Mouse (Mus musculus) naive thymus-derived CD4-positive, alpha-beta T cell, adult 2 months (primary cell): Measurements from ENCODE around the gene Idh3b.

Experiments used
- DNase-seq: peaks from one replicate; pipeline ENCODE4 v3.0.0-alpha.2; 2011; ENCODE audit warnings: low read depth

The Idh3b gene

GRCm38 (mm10) chr2:130283854-130284654, at the start of gene Idh3b:
Idh3b (minus strand) TSS chr2:130284547.
- peak; percentile 70 for DNase-seq

- DNase-seq, result no peak
Observed at GRCm38 (mm10) chr2:130329502-130329901, 45.2 kb upstream of the Idh3b start.

- DNase-seq, result no peak
Observed at GRCm38 (mm10) chr2:130327057-130327456, 42.7 kb upstream of the Idh3b start.

GRCm38 (mm10) chr2:130303014-130303413, 18.7 kb upstream of the Idh3b start:
- DNase-seq, result no peak

- DNase-seq, result no peak
Observed at GRCm38 (mm10) chr2:130297580-130297979, 13.2 kb upstream of the Idh3b start.

- no peak for DNase-seq
Observed at GRCm38 (mm10) chr2:130296134-130296745, 11.9 kb upstream of the Idh3b start.

GRCm38 (mm10) chr2:130295331-130296133, 11.2 kb upstream of the Idh3b start:
- peak; percentile 32 for DNase-seq

- DNase-seq, result no peak
Observed at GRCm38 (mm10) chr2:130294936-130295277, 10.6 kb upstream of the Idh3b start, which contains the start of gene Ebf4. Ebf4 (plus strand) TSS chr2:130295169.

- DNase-seq, result no peak
Observed at GRCm38 (mm10) chr2:130294218-130294935, 10.0 kb upstream of the Idh3b start.

- DNase-seq, result no peak
Observed at GRCm38 (mm10) chr2:130293486-130293885, 9.1 kb upstream of the Idh3b start.

- DNase-seq, result no peak
Observed at GRCm38 (mm10) chr2:130293009-130293408, 8.7 kb upstream of the Idh3b start.

- DNase-seq, result peak; percentile 80
Observed at GRCm38 (mm10) chr2:130291434-130291833, 7.1 kb upstream of the Idh3b start.

- no peak for DNase-seq
Observed at GRCm38 (mm10) chr2:130289086-130289485, 4.7 kb upstream of the Idh3b start.

GRCm38 (mm10) chr2:130280818-130281217, 3.5 kb downstream of the Idh3b start:
- DNase-seq, result no peak

- no peak for DNase-seq
Observed at GRCm38 (mm10) chr2:130280224-130280623, 4.1 kb downstream of the Idh3b start.

GRCm38 (mm10) chr2:130279600-130280091, 4.7 kb downstream of the Idh3b start:
- no peak for DNase-seq

GRCm38 (mm10) chr2:130275649-130276048, 8.7 kb downstream of the Idh3b start:
- peak; percentile 81 for DNase-seq

- DNase-seq, result no peak
Observed at GRCm38 (mm10) chr2:130274862-130275261, 9.5 kb downstream of the Idh3b start.

- DNase-seq, result peak; percentile 99
Observed at GRCm38 (mm10) chr2:130274149-130274861, 10.0 kb downstream of the Idh3b start, which contains the start of gene Nop56. Nop56 (plus strand) TSS chr2:130274430.

- DNase-seq, result no peak
Observed at GRCm38 (mm10) chr2:130273732-130274131, 10.6 kb downstream of the Idh3b start.

- no peak for DNase-seq
Observed at GRCm38 (mm10) chr2:130268074-130268473, 16.3 kb downstream of the Idh3b start.
